ENCODE assay signal across 11 mouse cellular contexts in the genomic region with DNA sequence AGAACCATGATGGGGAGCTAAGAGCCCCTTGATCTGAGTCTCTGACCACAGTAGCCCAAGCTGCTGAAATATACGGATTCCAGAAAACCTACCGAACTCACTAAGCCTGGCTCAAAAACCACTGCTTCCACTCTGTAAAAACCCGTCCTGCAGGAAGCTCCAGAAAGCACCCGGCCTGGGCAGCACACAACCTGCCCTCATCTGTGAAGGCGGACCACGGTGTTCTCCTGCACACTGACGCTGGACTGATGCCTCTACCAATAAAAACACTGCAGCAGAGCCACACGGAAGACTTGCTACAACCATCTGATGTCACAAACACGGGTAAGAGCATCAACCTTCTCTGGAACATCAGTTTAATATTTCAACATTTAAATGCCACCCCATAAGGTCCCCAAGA.
A peak's percentile ranks its signal among the peaks of the same experiment; 100 is the strongest.
DNase-seq lines count a peak whose midpoint lies in the region; ATAC-seq lines count a peak whose summit lies in the region.
"Had no signal": no experiment of that assay in that cellular context is flagged by ENCODE, and none has a peak within 500 bp of the region (broad histone marks: within the 10 kb centered on the region; RNA-seq: fewer than 3 reads in every experiment).

No protein-coding gene starts in this region.

- H3K36me3 ChIP-seq in forebrain, embryonic 10.5 days (replicated peaks): peaks cover 36% of the 10 kb centered on the region
- H3K36me3 ChIP-seq in forebrain, embryonic 16.5 days (ENCODE audit: control insufficient read depth, insufficient read depth): no peaks in the 10 kb centered on the region
- no peaks in the 10 kb centered on the region for H3K36me3 ChIP-seq in hindbrain, embryonic 15.5 days
- H3K36me3 ChIP-seq in hindbrain, embryonic 13.5 days: no peaks in the 10 kb centered on the region; the same call in 1 of the 2 replicates
- no peaks in the 10 kb centered on the region for H3K36me3 ChIP-seq in forebrain, embryonic 15.5 days
- H3K36me3 ChIP-seq: midbrain, embryonic 12.5 days had no signal

- H3K9me3 ChIP-seq in forebrain, embryonic 10.5 days: no peaks in the 10 kb centered on the region
- H3K9me3 ChIP-seq in forebrain, embryonic 16.5 days (ENCODE audit: control insufficient read depth, low read length): no peaks in the 10 kb centered on the region
- H3K9me3 ChIP-seq in hindbrain, embryonic 15.5 days: no peaks in the 10 kb centered on the region
- H3K9me3 ChIP-seq in hindbrain, embryonic 13.5 days: no peaks in the 10 kb centered on the region
- no peaks in the 10 kb centered on the region for H3K9me3 ChIP-seq in forebrain, embryonic 15.5 days
- H3K9me3 ChIP-seq: midbrain, embryonic 12.5 days had no signal

- 0 out of 2 replicates have a peak overlapping the region, but pooled peaks have one; percentile 20 for H3K27ac ChIP-seq in forebrain, embryonic 10.5 days
- H3K27ac ChIP-seq in forebrain, embryonic 16.5 days (ENCODE audit: low read length): no peak overlapping the region
- H3K27ac ChIP-seq in hindbrain, embryonic 15.5 days (replicated peaks): peak overlapping the region; percentile 56
- H3K27ac ChIP-seq in hindbrain, embryonic 13.5 days: no peak overlapping the region
- H3K27ac ChIP-seq in forebrain, embryonic 15.5 days (replicated peaks): peak overlapping the region; percentile 81; the same call in 1 of the 2 replicates
- H3K27ac ChIP-seq: liver, embryonic 14.5 days had no signal

- no peak overlapping the region for H3K4me2 ChIP-seq in forebrain, embryonic 16.5 days (ENCODE audit: low read length)
- H3K4me2 ChIP-seq in hindbrain, embryonic 15.5 days: no peak overlapping the region
- no peak overlapping the region for H3K4me2 ChIP-seq in hindbrain, embryonic 13.5 days
- H3K4me2 ChIP-seq in forebrain, embryonic 15.5 days (replicated peaks): no peak overlapping the region
- H3K4me2 ChIP-seq: midbrain, embryonic 12.5 days had no signal

- no peak overlapping the region for H3K9ac ChIP-seq in forebrain, embryonic 16.5 days (replicated peaks; ENCODE audit: low read depth, low read length)
- H3K9ac ChIP-seq in hindbrain, embryonic 15.5 days: no peak overlapping the region
- H3K9ac ChIP-seq in hindbrain, embryonic 13.5 days: no peak overlapping the region
- H3K9ac ChIP-seq in forebrain, embryonic 15.5 days (replicated peaks): no peak overlapping the region
- H3K9ac ChIP-seq: liver, embryonic 14.5 days; midbrain, embryonic 12.5 days had no signal

- 89% methylated on average over 9 of the region's 9 CpGs for WGBS in forebrain, embryonic 10.5 days
- 85% methylated on average over 9 of the region's 9 CpGs for WGBS in forebrain, embryonic 16.5 days
- 83% methylated on average over 9 of the region's 9 CpGs for WGBS in hindbrain, embryonic 15.5 days
- WGBS in hindbrain, embryonic 13.5 days: 85% methylated on average over 9 of the region's 9 CpGs
- 87% methylated on average over 9 of the region's 9 CpGs for WGBS in forebrain, embryonic 15.5 days

- H3K4me1 ChIP-seq in forebrain, embryonic 10.5 days: peaks cover 82% of the 10 kb centered on the region
- H3K4me1 ChIP-seq in forebrain, embryonic 16.5 days (replicated peaks; ENCODE audit: control insufficient read depth, insufficient read depth, low read length): peaks cover 75% of the 10 kb centered on the region
- H3K4me1 ChIP-seq in hindbrain, embryonic 15.5 days (replicated peaks): peaks cover 86% of the 10 kb centered on the region
- H3K4me1 ChIP-seq in hindbrain, embryonic 13.5 days (replicated peaks): peaks cover 90% of the 10 kb centered on the region
- H3K4me1 ChIP-seq in forebrain, embryonic 15.5 days: peaks cover 80% of the 10 kb centered on the region

- no peak for ATAC-seq in forebrain, embryonic 16.5 days
- no peak for ATAC-seq in hindbrain, embryonic 15.5 days (ENCODE audit: low FRiP score, low read depth)
- no peak for ATAC-seq in hindbrain, embryonic 13.5 days (ENCODE audit: low FRiP score)
- no peak for ATAC-seq in forebrain, embryonic 15.5 days (replicated peaks)

- H3K4me3 ChIP-seq in forebrain, embryonic 10.5 days: no peak overlapping the region
- H3K4me3 ChIP-seq in forebrain, embryonic 16.5 days (replicated peaks; ENCODE audit: low read length): no peak overlapping the region
- no peak overlapping the region for H3K4me3 ChIP-seq in hindbrain, embryonic 15.5 days
- H3K4me3 ChIP-seq in hindbrain, embryonic 13.5 days: no peak overlapping the region
- H3K4me3 ChIP-seq in forebrain, embryonic 15.5 days: no peak overlapping the region
- H3K4me3 ChIP-seq: midbrain, embryonic 12.5 days had no signal

- no peak for DNase-seq in forebrain, embryonic 10.5 days (ENCODE audit: extremely low spot score, low spot score)
- peak; percentile 28 to 36 for DNase-seq in urinary bladder, adult 18-20 months (ENCODE audit: low spot score in 2 of 2)
- DNase-seq in urinary bladder, postnatal 25 days (ENCODE audit: low spot score): no peak
- DNase-seq in lung, postnatal 25 days (ENCODE audit: low spot score): no peak
- DNase-seq: thymus, adult 2 months had no signal

- peaks cover 22% of the 10 kb centered on the region for H3K27me3 ChIP-seq in forebrain, embryonic 10.5 days (ENCODE audit: poor library complexity, severe bottlenecking)
- no peaks in the 10 kb centered on the region for H3K27me3 ChIP-seq in forebrain, embryonic 16.5 days (replicated peaks; ENCODE audit: control insufficient read depth, insufficient read depth, low read length)
- H3K27me3 ChIP-seq in hindbrain, embryonic 15.5 days: no peaks in the 10 kb centered on the region
- no peaks in the 10 kb centered on the region for H3K27me3 ChIP-seq in hindbrain, embryonic 13.5 days
- no peaks in the 10 kb centered on the region for H3K27me3 ChIP-seq in forebrain, embryonic 15.5 days
- H3K27me3 ChIP-seq: midbrain, embryonic 12.5 days had no signal

Comparison
In these comparisons a context has a peak if more than half of its experiments do, and no peak if none do; other contexts are left out.
1. DNase-seq: peak in urinary bladder, adult 18-20 months (2 of 2); none in forebrain, embryonic 10.5 days (single experiment), urinary bladder, postnatal 25 days (single experiment) and lung, postnatal 25 days (single experiment).
2. H3K27ac ChIP-seq: peak in forebrain, embryonic 10.5 days (single experiment), hindbrain, embryonic 15.5 days (single experiment) and forebrain, embryonic 15.5 days (single experiment); none in forebrain, embryonic 16.5 days (single experiment) and hindbrain, embryonic 13.5 days (single experiment).